Mouse (Mus musculus) embryonic facial prominence, embryonic 15.5 days (tissue): ENCODE results near the gene Alpl. TPM values are rescaled to one million over a fixed set of nuclear protein-coding genes. Genes with fewer than 3 reads are reported as not detected.

Source experiments
- ATAC-seq: fragments of 200-750 bp; cut with Nextera tagmentation; 2 replicates; pipeline ENCODE4 v1.8.0; 2017; ENCODE audit warnings: low read depth, moderate TSS enrichment; ENCODE audit not compliant: insufficient number of reproducible peaks, low FRiP score, low TSS enrichment
- H3K27ac ChIP-seq: fragments of 300-500 bp; sonication (generic); replicated peaks from 2 replicates; pipeline ENCODE4 v1.5.1; 2015; ENCODE audit warnings: mild to moderate bottlenecking, inconsistent platforms
- H3K27me3 ChIP-seq: fragments of 300-500 bp; sonication (generic); 2 replicates; pipeline ENCODE4 v1.6.1; 2015; ENCODE audit warnings: inconsistent platforms
- H3K36me3 ChIP-seq: fragments of 300-500 bp; sonication (generic); 2 replicates; pipeline ENCODE4 v1.6.1; 2015; ENCODE audit warnings: mild to moderate bottlenecking, inconsistent platforms
- H3K4me1 ChIP-seq: fragments of 300-500 bp; sonication (generic); 2 replicates; pipeline ENCODE4 v1.6.1; 2015; ENCODE audit warnings: inconsistent platforms
- H3K4me2 ChIP-seq: fragments of 300-500 bp; sonication (generic); replicated peaks from 2 replicates; pipeline ENCODE4 v1.6.1; 2015; ENCODE audit warnings: mild to moderate bottlenecking, inconsistent platforms
- H3K4me3 ChIP-seq: fragments of 300-500 bp; sonication (generic); replicated peaks from 2 replicates; pipeline ENCODE4 v1.5.1; 2015; ENCODE audit warnings: mild to moderate bottlenecking, inconsistent platforms
- H3K9ac ChIP-seq: fragments of 300-500 bp; sonication (generic); 2 replicates; pipeline ENCODE4 v1.6.1; 2015; ENCODE audit warnings: inconsistent platforms
- H3K9me3 ChIP-seq: fragments of 300-500 bp; sonication (generic); replicated peaks from 2 replicates; pipeline ENCODE4 v1.6.1; 2016; ENCODE audit warnings: inconsistent platforms
- WGBS: fragments of 180-500 bp; shearing (Covaris S2); methylation state at CpG from one replicate; pipeline ENCODE4 v1.1.7; 2015; 5-methylcytosine and 5-hydroxymethylcytosine counted together
- polyA plus RNA-seq: library from polyadenylated mRNA; unstranded; fragments of >200 nt; fragmentation: Nextera tagmentation; extraction: Ambion mirVana; gene quantifications from 2 replicates; pipeline ENCODE4 v1.2.1, GENCODE M21; 2015

Alpl gene
- polyA plus RNA-seq, 1 experiment from 2014 or later = 160 TPM

DNA sequence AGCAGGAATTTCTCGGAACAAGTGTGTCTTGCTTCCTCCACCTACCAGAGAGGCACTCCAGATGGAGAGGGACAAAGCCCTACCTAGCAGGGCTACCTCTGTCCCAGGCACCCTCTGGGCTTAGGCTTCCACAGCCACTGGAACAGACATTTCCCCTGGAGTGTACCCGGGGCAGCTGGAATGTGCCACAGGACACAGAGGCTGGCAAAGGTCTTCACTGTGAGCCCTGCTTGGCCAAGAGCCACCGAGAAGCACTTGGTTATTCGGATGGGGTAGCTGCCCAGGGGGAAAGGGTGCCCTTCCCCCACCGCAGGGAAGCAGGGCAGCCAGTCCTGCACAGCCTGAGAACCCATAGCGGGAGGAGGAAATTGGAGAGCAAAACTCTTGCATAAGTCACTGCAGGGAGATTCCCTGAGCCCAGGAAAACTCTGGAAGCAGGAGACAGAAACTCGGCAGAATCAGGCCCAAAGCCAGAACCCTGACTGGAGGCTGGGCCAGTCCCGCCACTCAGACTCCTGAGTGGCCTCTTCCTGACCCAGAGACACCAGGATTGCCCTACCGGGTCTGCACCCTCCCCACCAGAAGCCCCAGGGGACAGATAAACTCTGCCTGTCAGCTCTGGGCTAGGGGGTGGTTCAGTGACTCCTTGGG, 12.5 kb downstream of the Alpl start:
- ATAC-seq = 0 out of 2 replicates have a peak, but pooled peaks have one; percentile 11
- H3K9ac ChIP-seq = no peak overlapping the region
- H3K4me3 ChIP-seq = no peak overlapping the region
- no peaks in the 10 kb centered on the region for H3K9me3 ChIP-seq
- no peaks in the 10 kb centered on the region for H3K36me3 ChIP-seq
- peak overlapping the region; percentile 65; the same call in 1 of the 2 replicates for H3K27ac ChIP-seq
- WGBS = 22% methylated on average over 9 of the region's 9 CpGs
- no peaks in the 10 kb centered on the region for H3K27me3 ChIP-seq
- no peak overlapping the region for H3K4me2 ChIP-seq
- H3K4me1 ChIP-seq = peaks cover 32% of the 10 kb centered on the region

DNA sequence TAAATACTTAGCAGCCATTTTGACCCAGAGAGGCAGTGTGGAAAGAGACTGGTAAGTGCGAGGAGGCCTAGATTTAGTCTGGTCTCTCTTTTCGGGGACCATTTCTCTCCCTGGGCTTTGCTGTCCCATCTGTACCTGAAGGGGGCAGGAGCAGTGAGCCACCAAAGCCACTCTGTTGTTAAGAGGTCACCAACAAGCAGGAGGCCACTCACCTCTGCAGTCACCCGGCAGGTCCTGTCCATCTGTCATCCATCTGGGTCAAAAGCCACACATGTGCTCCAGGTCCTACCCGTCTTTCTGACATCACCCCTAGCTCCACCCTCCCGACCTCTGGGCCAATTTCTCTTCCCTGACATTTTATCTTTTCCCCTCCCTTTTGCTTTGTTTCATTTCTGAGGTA, 14.2 kb downstream of the Alpl start:
- 66% methylated on average over 5 of the region's 5 CpGs for WGBS
- no peak overlapping the region for H3K4me3 ChIP-seq
- no peaks in the 10 kb centered on the region for H3K36me3 ChIP-seq
- H3K27ac ChIP-seq = no peak overlapping the region
- no peaks in the 10 kb centered on the region for H3K9me3 ChIP-seq
- no peak for ATAC-seq
- no peak overlapping the region for H3K4me2 ChIP-seq
- H3K27me3 ChIP-seq = no peaks in the 10 kb centered on the region
- H3K4me1 ChIP-seq = peaks cover 31% of the 10 kb centered on the region
- no peak overlapping the region for H3K9ac ChIP-seq

- no peak overlapping the region for H3K27ac ChIP-seq
Measured at GRCm38 (mm10) chr4:137780986-137781385, 15.2 kb downstream of the Alpl start.

GRCm38 (mm10) chr4:137778397-137779184, 17.6 kb downstream of the Alpl start:
- Histone ChIP-seq H3K27ac (no peak overlapping the region), H3K4me3 (no peak overlapping the region), H3K4me1 (peaks cover 25% of the 10 kb centered on the region), H3K27me3 (no peaks in the 10 kb centered on the region), H3K4me2 (no peak overlapping the region), H3K9ac (no peak overlapping the region), H3K9me3 (no peaks in the 10 kb centered on the region), H3K36me3 (no peaks in the 10 kb centered on the region)
- no peak for ATAC-seq
- 58% methylated on average over 17 of the region's 17 CpGs for WGBS

More at GRCm38 (mm10) chr4:137780986-137781385, 15.2 kb downstream of the Alpl start:
- WGBS = 82% methylated on average over 3 of the region's 3 CpGs
- Histone ChIP-seq H3K4me2 (no peak overlapping the region), H3K9ac (no peak overlapping the region), H3K9me3 (no peaks in the 10 kb centered on the region), H3K27me3 (no peaks in the 10 kb centered on the region), H3K4me1 (peaks cover 25% of the 10 kb centered on the region), H3K36me3 (no peaks in the 10 kb centered on the region), H3K4me3 (no peak overlapping the region)
- no peak for ATAC-seq

DNA sequence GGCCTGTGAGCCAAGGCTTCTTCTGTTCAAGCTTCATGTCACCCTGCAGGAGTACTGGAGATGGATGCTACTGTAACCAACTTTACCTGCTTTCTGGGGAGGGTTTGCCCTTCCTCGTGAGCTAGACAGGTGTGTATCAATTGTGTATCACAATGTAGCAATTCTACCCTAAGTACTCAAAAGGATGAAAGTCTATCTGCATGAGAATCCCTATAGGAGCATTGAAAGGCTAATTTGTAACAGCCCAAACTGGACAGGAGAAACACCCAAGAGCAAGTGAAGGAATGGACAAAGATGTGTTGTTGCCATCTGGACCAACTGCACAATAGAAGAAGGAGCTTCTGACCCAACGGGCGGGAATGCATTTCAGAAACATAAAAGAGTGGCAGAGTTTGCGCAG, 18.3 kb downstream of the Alpl start:
- 72% methylated on average over 4 of the region's 4 CpGs for WGBS
- Histone ChIP-seq H3K4me2 (no peak overlapping the region), H3K9ac (no peak overlapping the region), H3K27ac (no peak overlapping the region), H3K4me1 (peaks cover 28% of the 10 kb centered on the region), H3K36me3 (no peaks in the 10 kb centered on the region), H3K4me3 (no peak overlapping the region), H3K27me3 (no peaks in the 10 kb centered on the region), H3K9me3 (no peaks in the 10 kb centered on the region)
- no peak for ATAC-seq

- no peak overlapping the region for H3K4me2 ChIP-seq
- 79% methylated on average over 6 of the region's 6 CpGs for WGBS
- no peak for ATAC-seq
- no peaks in the 10 kb centered on the region for H3K9me3 ChIP-seq
- H3K4me3 ChIP-seq = no peak overlapping the region
- H3K9ac ChIP-seq = no peak overlapping the region
- no peaks in the 10 kb centered on the region for H3K36me3 ChIP-seq
- no peaks in the 10 kb centered on the region for H3K27me3 ChIP-seq
- peaks cover 57% of the 10 kb centered on the region for H3K4me1 ChIP-seq
- H3K27ac ChIP-seq = peak overlapping the region; percentile 73
Measured at GRCm38 (mm10) chr4:137774505-137774904, 21.7 kb downstream of the Alpl start.

DNA sequence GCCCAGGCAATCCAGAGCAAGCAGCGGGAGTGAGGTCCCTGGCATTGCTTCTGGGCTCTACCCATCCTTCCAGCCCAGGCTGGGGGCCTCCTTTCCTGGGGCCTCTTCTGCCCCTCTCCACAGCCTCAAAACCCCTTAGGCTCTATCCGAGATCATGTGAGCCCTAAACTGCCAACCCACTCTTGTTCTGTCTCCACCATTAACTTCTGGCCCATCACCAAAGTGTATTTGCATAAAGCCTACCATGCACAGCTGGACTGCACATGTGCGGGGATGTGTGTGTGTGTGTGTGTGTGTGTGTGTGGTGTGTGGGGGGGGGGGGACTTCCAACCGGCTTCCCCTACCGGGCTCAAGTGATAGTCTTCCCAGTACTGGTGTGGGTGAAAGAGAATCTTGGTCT, 22.2 kb downstream of the Alpl start:
- Histone ChIP-seq H3K4me2 (no peak overlapping the region), H3K4me1 (peaks cover 61% of the 10 kb centered on the region), H3K9me3 (no peaks in the 10 kb centered on the region), H3K4me3 (no peak overlapping the region), H3K27me3 (no peaks in the 10 kb centered on the region), H3K9ac (no peak overlapping the region), H3K36me3 (no peaks in the 10 kb centered on the region), H3K27ac (peak overlapping the region; percentile 73)
- whole genome bisulfite sequencing = 11% methylated on average over 5 of the region's 5 CpGs
- peak; percentile 60 for ATAC-seq

DNA sequence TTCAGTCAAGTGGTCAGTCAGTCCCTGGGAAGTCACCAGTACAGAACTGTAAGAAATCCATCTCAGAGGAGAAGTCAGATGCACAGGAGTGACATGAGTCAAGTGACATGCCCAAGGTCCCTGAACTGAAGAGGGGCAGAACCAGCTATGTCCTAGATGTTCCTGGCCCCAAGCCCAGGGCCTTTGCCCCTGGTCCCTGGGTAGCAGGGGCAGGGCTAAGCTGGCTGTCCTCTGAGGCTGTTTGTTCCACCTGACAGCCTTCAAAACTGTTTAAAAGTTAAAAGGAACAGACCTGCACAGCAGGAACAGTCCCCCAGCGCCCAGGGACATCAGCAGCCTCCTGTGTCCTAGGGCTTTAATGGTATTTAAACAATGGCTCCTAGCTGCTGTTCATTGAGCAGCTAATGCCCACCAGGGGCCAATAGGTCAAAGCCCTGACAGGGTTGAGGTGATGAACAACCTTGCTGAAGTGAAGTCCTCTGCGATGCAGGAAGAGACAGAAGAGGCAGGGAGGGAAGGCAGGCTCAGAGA, 22.8 kb downstream of the Alpl start:
- peak overlapping the region; percentile 73 for H3K27ac ChIP-seq
- no peaks in the 10 kb centered on the region for H3K27me3 ChIP-seq
- no peak overlapping the region for H3K4me2 ChIP-seq
- no peak overlapping the region for H3K9ac ChIP-seq
- no peak for ATAC-seq
- H3K9me3 ChIP-seq = no peaks in the 10 kb centered on the region
- 27% methylated on average over 2 of the region's 2 CpGs for WGBS
- H3K4me1 ChIP-seq = peaks cover 61% of the 10 kb centered on the region
- H3K36me3 ChIP-seq = no peaks in the 10 kb centered on the region
- no peak overlapping the region for H3K4me3 ChIP-seq

- Histone ChIP-seq H3K4me3 (no peak overlapping the region), H3K4me1 (peaks cover 66% of the 10 kb centered on the region), H3K4me2 (no peak overlapping the region), H3K36me3 (no peaks in the 10 kb centered on the region), H3K9me3 (no peaks in the 10 kb centered on the region), H3K27ac (no peak overlapping the region), H3K27me3 (no peaks in the 10 kb centered on the region), H3K9ac (no peak overlapping the region)
- 84% methylated on average over 16 of the region's 16 CpGs for WGBS
- no peak for ATAC-seq
Measured at GRCm38 (mm10) chr4:137772438-137773056, 23.6 kb downstream of the Alpl start.

DNA sequence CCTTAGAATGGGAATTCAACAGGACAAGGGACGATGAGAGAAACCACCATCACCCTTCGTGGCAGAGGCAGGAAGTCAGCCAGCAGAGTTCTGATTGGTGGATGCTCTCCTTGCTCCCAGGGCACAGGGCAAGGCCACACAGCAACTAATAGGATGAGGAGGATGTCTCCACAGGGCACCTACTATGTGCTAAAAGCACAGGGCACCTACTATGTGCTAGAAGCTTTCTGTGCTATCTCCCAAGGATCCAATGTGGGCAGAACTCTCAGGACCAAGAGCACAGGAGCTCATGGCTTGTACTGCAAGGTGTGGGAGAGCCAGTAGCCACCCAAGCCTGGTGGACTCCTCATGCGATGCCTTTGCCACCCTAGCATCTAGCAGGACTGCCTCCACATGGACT, 24.4 kb downstream of the Alpl start:
- ATAC-seq = no peak
- Histone ChIP-seq H3K36me3 (no peaks in the 10 kb centered on the region), H3K4me2 (no peak overlapping the region), H3K4me3 (no peak overlapping the region), H3K27me3 (no peaks in the 10 kb centered on the region), H3K27ac (0 out of 2 replicates have a peak overlapping the region, but pooled peaks have one; percentile 3), H3K9me3 (no peaks in the 10 kb centered on the region), H3K9ac (no peak overlapping the region), H3K4me1 (peaks cover 66% of the 10 kb centered on the region)
- WGBS = 73% methylated on average over 3 of the region's 3 CpGs

- H3K27me3 ChIP-seq = no peaks in the 10 kb centered on the region
- H3K4me3 ChIP-seq = no peak overlapping the region
- H3K36me3 ChIP-seq = no peaks in the 10 kb centered on the region
- peaks cover 70% of the 10 kb centered on the region for H3K4me1 ChIP-seq
- ATAC-seq = peak; percentile 55
- WGBS = 52% methylated on average over 14 of the region's 14 CpGs
- H3K27ac ChIP-seq = 0 out of 2 replicates have a peak overlapping the region, but pooled peaks have one; percentile 3
- no peaks in the 10 kb centered on the region for H3K9me3 ChIP-seq
- H3K9ac ChIP-seq = no peak overlapping the region
- H3K4me2 ChIP-seq = no peak overlapping the region
Measured at GRCm38 (mm10) chr4:137770901-137771612, 25.1 kb downstream of the Alpl start.
